Mouse (Mus musculus) midbrain, embryonic 13.5 days (tissue): ENCODE data around the gene Ltc4s. TPM values are rescaled to one million over a fixed set of nuclear protein-coding genes. Genes with fewer than 3 reads are reported as not detected.

Experiments
- ATAC-seq: fragments of 200-750 bp; cut with Nextera tagmentation; 2 replicates; pipeline ENCODE4 v1.8.0; 2017; ENCODE audit warnings: mild to moderate bottlenecking, moderate TSS enrichment, moderate library complexity
- H3K27ac ChIP-seq: fragments of 300-500 bp; sonication (generic); 2 replicates; pipeline ENCODE4 v1.5.1; 2015; ENCODE audit warnings: inconsistent platforms, mild to moderate bottlenecking, moderate library complexity
- H3K27me3 ChIP-seq: fragments of 300-500 bp; sonication (generic); 2 replicates; pipeline ENCODE4 v1.6.1; 2015; ENCODE audit warnings: mild to moderate bottlenecking, inconsistent platforms
- H3K36me3 ChIP-seq: fragments of 300-500 bp; sonication (generic); 2 replicates; pipeline ENCODE4 v1.6.1; 2015; ENCODE audit warnings: mild to moderate bottlenecking, inconsistent platforms
- H3K4me1 ChIP-seq: fragments of 300-500 bp; sonication (generic); replicated peaks from 2 replicates; pipeline ENCODE4 v1.6.1; 2015; ENCODE audit warnings: inconsistent platforms
- H3K4me2 ChIP-seq: fragments of 300-500 bp; sonication (generic); replicated peaks from 2 replicates; pipeline ENCODE4 v1.6.1; 2015; ENCODE audit warnings: moderate library complexity, mild to moderate bottlenecking, inconsistent platforms
- H3K4me3 ChIP-seq: fragments of 300-500 bp; sonication (generic); replicated peaks from 2 replicates; pipeline ENCODE4 v1.5.1; 2015; ENCODE audit warnings: mild to moderate bottlenecking, inconsistent platforms
- H3K9ac ChIP-seq: fragments of 300-500 bp; sonication (generic); replicated peaks from 2 replicates; pipeline ENCODE4 v1.6.1; 2015; ENCODE audit warnings: mild to moderate bottlenecking, inconsistent platforms
- H3K9me3 ChIP-seq: fragments of 300-500 bp; sonication (generic); 2 replicates; pipeline ENCODE4 v1.6.1; 2016; ENCODE audit warnings: mild to moderate bottlenecking, inconsistent platforms
- WGBS: fragments of 180-500 bp; shearing (Covaris S2); methylation state at CpG from one replicate; pipeline ENCODE4 v1.1.7; 2015; 5-methylcytosine and 5-hydroxymethylcytosine counted together
- polyA plus RNA-seq: library from polyadenylated mRNA; unstranded; fragments of >200 nt; fragmentation: Nextera tagmentation; extraction: Ambion mirVana; gene quantifications from 2 replicates; pipeline ENCODE4 v1.2.1, GENCODE M21; 2015

The Ltc4s gene
- polyA plus RNA-seq, 1 experiment from 2014 or later: 1.2 TPM

DNA sequence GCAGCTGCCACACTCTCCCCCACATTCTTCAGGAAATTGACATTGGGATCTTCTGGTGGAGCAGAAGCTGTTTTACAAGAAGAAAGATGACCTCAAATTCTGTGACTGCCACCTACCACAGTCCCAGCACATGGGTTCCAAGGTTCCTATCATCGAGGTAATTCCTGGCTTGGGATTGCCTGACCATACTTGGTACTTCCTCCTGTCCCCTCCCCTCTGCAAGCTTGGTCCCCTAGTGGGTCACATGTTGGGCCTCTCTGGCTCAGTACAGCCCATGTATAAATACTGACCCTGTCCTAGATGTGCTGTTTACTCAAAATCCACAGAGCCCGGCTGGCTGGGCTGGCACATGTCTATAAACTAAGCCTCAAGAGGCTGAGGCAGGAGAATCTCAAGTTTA, 32.4 kb downstream of the Ltc4s start:
- Histone ChIP-seq H3K9me3 (no peaks in the 10 kb centered on the region), H3K9ac (no peak overlapping the region), H3K4me3 (no peak overlapping the region), H3K4me1 (peaks cover 19% of the 10 kb centered on the region), H3K36me3 (peaks cover 70% of the 10 kb centered on the region), H3K4me2 (no peak overlapping the region), H3K27me3 (no peaks in the 10 kb centered on the region), H3K27ac (no peak overlapping the region)
- ATAC-seq: no peak
- 89% methylated on average over 2 of the region's 2 CpGs for WGBS

DNA sequence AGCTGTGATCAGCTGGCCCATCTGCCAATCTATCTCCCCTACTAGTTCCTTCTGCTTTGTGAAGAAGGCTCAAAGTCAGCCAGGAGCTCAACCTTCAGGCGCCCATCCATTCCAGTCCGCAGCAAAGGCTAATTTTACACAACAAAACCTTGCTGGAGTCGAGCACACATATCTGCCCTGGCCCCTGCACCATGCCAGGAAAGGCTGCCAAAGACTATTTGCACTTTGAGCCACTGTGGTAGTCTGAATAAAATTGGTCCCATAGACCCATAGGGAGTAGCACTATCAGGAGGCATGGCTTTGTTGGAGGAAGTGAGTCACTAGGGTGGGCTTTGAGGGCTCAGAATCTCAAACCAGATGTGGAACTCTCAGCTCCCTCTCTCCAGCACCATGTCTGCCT, 33.0 kb downstream of the Ltc4s start:
- no peaks in the 10 kb centered on the region for H3K27me3 ChIP-seq
- WGBS: 93% methylated on average over 3 of the region's 3 CpGs
- no peak overlapping the region for H3K4me3 ChIP-seq
- no peak overlapping the region for H3K27ac ChIP-seq
- no peaks in the 10 kb centered on the region for H3K9me3 ChIP-seq
- peaks cover 76% of the 10 kb centered on the region for H3K36me3 ChIP-seq
- H3K4me2 ChIP-seq: no peak overlapping the region
- no peak for ATAC-seq
- no peak overlapping the region for H3K9ac ChIP-seq
- H3K4me1 ChIP-seq: peaks cover 16% of the 10 kb centered on the region

DNA sequence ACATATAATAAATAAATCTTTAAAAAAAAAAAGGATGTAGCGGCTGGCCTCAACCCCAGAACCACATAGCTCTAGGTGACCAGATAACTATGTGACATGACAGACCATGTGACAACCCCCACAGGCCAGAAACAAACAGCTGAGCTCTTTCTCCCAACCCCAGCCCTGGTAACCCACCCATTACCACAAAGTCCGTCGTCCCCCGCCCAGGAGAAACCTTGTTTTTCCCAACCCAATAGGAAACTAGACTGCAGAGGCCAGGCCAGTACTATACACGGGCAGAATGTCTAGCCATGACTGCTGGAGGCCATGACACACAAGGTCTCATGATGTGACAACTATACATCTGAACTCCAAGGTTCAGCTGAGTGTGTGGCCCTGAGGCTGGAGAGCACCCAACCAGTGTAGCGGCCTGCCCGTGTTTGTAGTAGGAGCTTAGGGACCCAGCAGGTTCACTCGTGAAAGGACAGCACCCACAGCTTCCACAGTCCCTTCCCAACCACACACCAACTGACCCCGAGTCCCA, 35.1 kb downstream of the Ltc4s start:
- H3K4me1 ChIP-seq: peaks cover 6% of the 10 kb centered on the region
- H3K9me3 ChIP-seq: no peaks in the 10 kb centered on the region
- H3K4me3 ChIP-seq: no peak overlapping the region
- no peak overlapping the region for H3K27ac ChIP-seq
- ATAC-seq: no peak
- peaks cover 94% of the 10 kb centered on the region for H3K36me3 ChIP-seq
- 93% methylated on average over 9 of the region's 9 CpGs for WGBS
- no peak overlapping the region for H3K9ac ChIP-seq
- no peaks in the 10 kb centered on the region for H3K27me3 ChIP-seq
- no peak overlapping the region for H3K4me2 ChIP-seq

DNA sequence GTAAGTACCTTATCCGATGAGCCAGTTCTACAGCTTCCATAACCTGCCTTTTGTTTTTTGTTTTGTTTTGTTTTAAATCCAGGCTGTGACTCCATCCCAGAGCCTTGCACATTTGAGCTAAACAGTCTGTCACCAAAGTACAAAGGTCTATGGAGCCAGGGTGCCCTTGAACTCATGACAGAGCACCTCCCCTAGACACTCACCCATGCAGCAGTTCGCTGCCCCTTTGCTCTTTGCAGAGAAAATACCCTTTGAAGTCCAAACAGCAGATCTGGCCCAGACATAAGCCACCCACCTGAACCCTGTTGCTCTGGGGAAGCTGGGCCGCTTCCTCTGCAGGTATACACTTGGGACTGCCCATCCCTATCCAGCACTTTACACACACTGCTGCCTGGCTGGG, 36.8 kb downstream of the Ltc4s start:
- no peak for ATAC-seq

DNA sequence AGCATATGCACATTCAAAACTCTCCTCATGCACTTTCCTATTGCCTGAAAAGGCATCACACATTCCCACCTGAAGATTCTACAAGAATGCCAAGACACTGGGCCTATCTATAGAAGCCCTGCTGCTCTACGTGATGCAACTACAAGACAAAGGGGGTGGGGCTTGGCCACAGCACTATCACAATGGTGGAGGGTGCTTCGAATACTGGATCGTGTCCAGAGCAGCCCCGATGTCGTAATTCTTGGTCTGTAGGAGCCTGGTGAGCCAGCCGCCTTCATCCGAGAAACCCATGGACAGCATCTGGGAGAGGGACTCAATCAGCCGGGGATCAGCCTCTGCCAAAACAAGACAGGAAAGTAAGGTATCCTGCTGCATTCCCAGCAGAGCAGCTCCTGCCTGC, 37.8 kb downstream of the Ltc4s start:
- Histone ChIP-seq H3K9ac (no peak overlapping the region), H3K4me1 (no peaks in the 10 kb centered on the region), H3K4me3 (no peak overlapping the region), H3K36me3 (peaks cover 95% of the 10 kb centered on the region), H3K9me3 (no peaks in the 10 kb centered on the region), H3K27me3 (no peaks in the 10 kb centered on the region), H3K27ac (no peak overlapping the region), H3K4me2 (no peak overlapping the region)
- no peak for ATAC-seq
- 90% methylated on average over 8 of the region's 8 CpGs for WGBS

More for the DNA sequence above, 36.8 kb downstream of the Ltc4s start:
- peaks cover 97% of the 10 kb centered on the region for H3K36me3 ChIP-seq
- 95% methylated on average over 3 of the region's 3 CpGs for WGBS
- H3K4me3 ChIP-seq: no peak overlapping the region
- H3K4me1 ChIP-seq: no peaks in the 10 kb centered on the region
- no peak overlapping the region for H3K4me2 ChIP-seq
- H3K9me3 ChIP-seq: no peaks in the 10 kb centered on the region
- H3K9ac ChIP-seq: no peak overlapping the region
- H3K27ac ChIP-seq: no peak overlapping the region
- H3K27me3 ChIP-seq: no peaks in the 10 kb centered on the region

DNA sequence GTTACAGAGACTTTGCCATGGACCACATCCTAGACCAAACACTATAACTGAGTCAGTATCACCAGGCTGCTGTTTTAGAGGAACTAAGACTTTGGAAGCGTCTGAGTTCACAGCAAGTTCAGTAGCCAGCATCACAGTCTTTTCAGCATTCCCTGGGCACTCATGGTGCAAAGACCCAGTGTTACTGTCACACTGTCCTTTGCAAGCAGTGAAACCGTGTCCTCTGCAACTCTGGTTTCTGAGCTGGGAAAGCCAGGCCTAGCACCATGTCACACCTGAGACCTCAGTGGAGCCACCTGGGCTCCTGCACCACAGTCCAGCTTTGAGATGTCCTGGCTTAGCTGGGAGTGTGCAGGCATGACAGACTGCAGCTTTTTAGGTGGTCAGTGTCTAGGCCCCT, 39.5 kb downstream of the Ltc4s start:
- no peaks in the 10 kb centered on the region for H3K9me3 ChIP-seq
- H3K27ac ChIP-seq: no peak overlapping the region
- no peak overlapping the region for H3K9ac ChIP-seq
- H3K4me1 ChIP-seq: no peaks in the 10 kb centered on the region
- WGBS: 92% methylated on average over 2 of the region's 2 CpGs
- no peaks in the 10 kb centered on the region for H3K27me3 ChIP-seq
- no peak overlapping the region for H3K4me2 ChIP-seq
- ATAC-seq: no peak
- no peak overlapping the region for H3K4me3 ChIP-seq
- H3K36me3 ChIP-seq: peaks cover 92% of the 10 kb centered on the region

DNA sequence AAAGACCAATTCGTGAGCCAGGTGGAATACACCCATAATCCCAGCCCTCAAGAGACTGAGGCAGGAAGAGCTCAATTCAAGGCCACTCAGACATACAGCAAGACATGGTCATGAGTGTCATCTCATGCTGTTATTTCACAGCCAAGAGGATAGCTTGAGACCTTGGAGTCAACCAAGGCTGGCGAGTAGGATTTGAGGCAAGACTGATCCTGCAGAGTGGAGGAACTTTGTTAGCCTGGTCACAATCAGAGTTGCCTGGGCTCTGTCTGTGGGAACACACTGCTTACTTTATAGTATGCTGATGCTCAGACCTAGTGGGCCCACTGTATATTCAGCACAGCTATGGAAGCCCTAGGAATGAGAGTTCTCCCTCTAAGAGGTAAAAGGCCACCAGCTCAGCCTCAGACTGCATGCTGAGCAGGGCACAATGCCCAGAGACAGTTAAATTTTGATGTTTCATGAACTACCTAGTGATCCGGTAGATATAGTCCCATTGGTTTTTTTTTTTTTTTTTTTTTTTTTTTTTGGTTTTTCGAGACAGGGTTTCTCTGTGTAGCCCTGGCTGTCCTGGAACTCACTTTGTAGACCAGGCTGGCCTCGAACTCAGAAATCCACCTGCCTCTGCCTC, 40.1 kb downstream of the Ltc4s start:
- WGBS: 93% methylated on average over 4 of the region's 5 CpGs
- no peaks in the 10 kb centered on the region for H3K27me3 ChIP-seq
- peaks cover 93% of the 10 kb centered on the region for H3K36me3 ChIP-seq
- H3K9me3 ChIP-seq: no peaks in the 10 kb centered on the region
- no peak overlapping the region for H3K4me2 ChIP-seq
- H3K9ac ChIP-seq: no peak overlapping the region
- no peak overlapping the region for H3K4me3 ChIP-seq
- H3K4me1 ChIP-seq: no peaks in the 10 kb centered on the region
- H3K27ac ChIP-seq: no peak overlapping the region
- ATAC-seq: 0 out of 2 replicates have a peak, but pooled peaks have one; percentile 24

DNA sequence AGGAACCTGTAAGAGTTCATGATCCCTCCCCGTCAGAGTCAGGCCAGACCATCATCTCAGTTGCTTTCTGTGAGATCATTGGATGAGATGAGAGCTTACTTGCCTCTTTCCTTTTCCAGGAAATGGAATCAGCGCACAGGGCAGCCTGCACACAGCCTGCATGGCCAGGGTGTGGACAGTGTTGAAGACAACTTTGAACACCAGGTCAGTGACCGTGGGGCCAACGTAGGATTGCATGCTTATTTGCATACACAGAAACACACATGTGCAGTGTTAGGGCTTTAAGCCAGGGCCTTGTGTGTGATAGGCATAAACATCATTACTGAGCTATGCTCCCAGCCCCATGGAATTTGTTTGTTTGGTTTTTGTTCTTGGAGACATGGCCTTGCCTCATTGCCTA, 40.9 kb downstream of the Ltc4s start:
- 91% methylated on average over 4 of the region's 4 CpGs for WGBS
- Histone ChIP-seq H3K4me2 (no peak overlapping the region), H3K9me3 (no peaks in the 10 kb centered on the region), H3K4me3 (no peak overlapping the region), H3K27ac (no peak overlapping the region), H3K36me3 (peaks cover 84% of the 10 kb centered on the region), H3K9ac (no peak overlapping the region), H3K27me3 (no peaks in the 10 kb centered on the region), H3K4me1 (no peaks in the 10 kb centered on the region)
- ATAC-seq: no peak

DNA sequence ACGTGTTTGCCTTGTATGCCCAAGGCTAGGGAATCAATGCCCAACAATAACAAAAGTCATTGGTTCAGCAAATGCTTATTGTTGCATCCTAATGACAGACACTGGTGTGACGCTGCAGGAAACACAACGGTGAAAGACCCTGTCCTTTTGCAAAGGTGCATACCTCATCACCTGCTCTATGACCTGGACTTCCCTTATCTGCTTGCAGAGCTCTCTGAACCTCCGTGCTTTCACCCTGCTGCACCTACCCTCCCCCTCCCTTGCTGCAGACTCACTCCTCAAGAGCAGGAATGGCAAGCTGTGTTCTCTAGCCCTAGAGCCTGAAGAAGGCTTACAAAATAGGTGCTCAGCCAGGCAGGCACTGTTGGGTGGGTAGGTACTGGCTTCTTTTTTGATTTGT, 43.6 kb downstream of the Ltc4s start:
- peaks cover 61% of the 10 kb centered on the region for H3K36me3 ChIP-seq
- 85% methylated on average over 4 of the region's 4 CpGs for WGBS

DNA sequence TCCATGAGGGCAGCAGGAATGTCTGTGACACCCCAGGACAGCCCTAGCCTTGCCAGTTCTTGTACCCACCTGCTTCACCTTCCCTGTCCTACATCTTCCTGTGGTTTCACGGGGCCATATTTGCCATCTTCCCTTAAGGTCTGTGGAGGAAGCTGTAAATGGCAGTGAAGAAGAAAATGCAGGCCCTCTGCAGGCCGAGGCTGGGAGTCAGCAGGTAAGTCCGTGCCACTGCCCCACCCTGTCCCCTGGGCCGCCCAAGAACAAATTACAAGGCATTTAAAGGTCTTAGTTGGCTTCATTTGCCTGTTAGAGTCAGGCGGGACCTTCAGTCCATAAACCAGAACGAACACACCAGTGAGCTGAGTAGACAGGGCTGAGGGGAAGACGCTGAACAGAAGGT, 44.3 kb downstream of the Ltc4s start:
- Histone ChIP-seq H3K27ac (no peak overlapping the region), H3K9me3 (no peaks in the 10 kb centered on the region), H3K4me2 (no peak overlapping the region), H3K36me3 (peaks cover 54% of the 10 kb centered on the region), H3K9ac (no peak overlapping the region), H3K27me3 (no peaks in the 10 kb centered on the region), H3K4me1 (no peaks in the 10 kb centered on the region), H3K4me3 (no peak overlapping the region)
- ATAC-seq: no peak
- WGBS: 82% methylated on average over 7 of the region's 7 CpGs

More for the DNA sequence above, 43.6 kb downstream of the Ltc4s start:
- Histone ChIP-seq H3K9me3 (no peaks in the 10 kb centered on the region), H3K9ac (no peak overlapping the region), H3K27ac (no peak overlapping the region), H3K4me2 (no peak overlapping the region), H3K4me3 (no peak overlapping the region), H3K4me1 (no peaks in the 10 kb centered on the region), H3K27me3 (no peaks in the 10 kb centered on the region)
- ATAC-seq: no peak

DNA sequence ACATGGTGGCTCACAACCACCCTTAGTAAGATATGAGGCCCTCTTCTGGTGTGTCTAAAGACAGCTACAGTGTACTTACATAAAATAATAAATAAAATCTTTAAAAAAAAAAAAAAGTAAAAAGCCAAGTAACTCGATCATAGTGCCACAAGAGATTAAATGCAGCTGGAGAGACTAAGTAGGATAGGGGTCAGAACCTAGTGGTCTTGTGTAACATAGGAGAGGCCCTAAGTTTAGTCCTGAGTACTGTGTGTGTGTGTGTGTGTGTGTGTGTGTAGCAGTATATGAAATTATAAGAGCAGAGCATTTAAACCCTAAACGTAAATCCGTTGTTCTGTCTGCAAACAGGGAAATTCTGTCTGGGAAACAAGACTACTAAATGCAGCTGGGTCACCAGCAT, 46.1 kb downstream of the Ltc4s start:
- Histone ChIP-seq H3K27ac (no peak overlapping the region), H3K36me3 (peaks cover 47% of the 10 kb centered on the region), H3K4me1 (no peaks in the 10 kb centered on the region), H3K4me2 (no peak overlapping the region), H3K4me3 (no peak overlapping the region), H3K9ac (no peak overlapping the region), H3K9me3 (no peaks in the 10 kb centered on the region), H3K27me3 (no peaks in the 10 kb centered on the region)
- WGBS: 97% methylated on average over 3 of the region's 3 CpGs
- no peak for ATAC-seq

DNA sequence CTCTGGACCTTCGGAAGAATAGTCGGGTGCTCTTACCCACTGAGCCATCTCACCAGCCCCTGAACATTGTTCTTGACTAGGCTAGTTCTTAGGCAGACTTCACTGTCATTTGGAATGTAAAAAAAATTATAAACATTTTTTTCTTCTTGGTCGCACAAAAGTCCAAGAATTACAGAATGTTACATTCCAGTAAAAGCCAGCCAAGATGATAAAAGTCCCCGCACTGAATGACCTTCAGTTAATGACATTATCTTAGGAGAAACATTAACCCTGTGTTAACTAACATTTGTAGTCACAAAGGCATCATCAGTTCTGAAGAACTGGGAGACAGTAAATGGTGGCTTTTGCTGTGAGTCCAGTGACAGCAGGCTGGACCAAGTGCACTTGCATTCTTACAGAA, 48.1 kb downstream of the Ltc4s start:
- Histone ChIP-seq H3K36me3 (peaks cover 39% of the 10 kb centered on the region), H3K9ac (no peak overlapping the region), H3K9me3 (no peaks in the 10 kb centered on the region), H3K4me3 (no peak overlapping the region), H3K4me2 (no peak overlapping the region), H3K4me1 (no peaks in the 10 kb centered on the region), H3K27ac (no peak overlapping the region), H3K27me3 (no peaks in the 10 kb centered on the region)
- WGBS: 94% methylated on average over 4 of the region's 4 CpGs
- no peak for ATAC-seq

DNA sequence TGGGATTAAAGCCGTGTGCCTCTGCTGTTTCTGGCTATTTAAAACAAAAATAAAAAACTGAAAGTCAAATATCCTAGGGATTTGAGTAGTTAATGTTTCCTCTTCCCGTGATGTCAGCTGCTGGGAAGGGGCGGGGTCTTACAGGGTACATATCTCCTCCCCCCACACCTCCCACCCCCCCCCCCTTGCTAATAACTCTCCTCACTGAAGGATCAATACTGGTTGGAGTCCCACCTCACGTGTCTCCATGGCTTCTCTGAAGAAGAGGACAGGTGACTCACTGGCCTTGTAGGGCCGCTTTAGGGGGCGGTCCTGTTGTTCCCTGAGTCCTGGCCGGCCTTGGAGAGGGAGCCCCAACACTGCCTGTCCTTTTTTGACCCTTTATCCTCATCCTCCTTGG, 49.7 kb downstream of the Ltc4s start:
- no peak overlapping the region for H3K9ac ChIP-seq
- H3K4me2 ChIP-seq: no peak overlapping the region
- no peak for ATAC-seq
- no peaks in the 10 kb centered on the region for H3K27me3 ChIP-seq
- no peak overlapping the region for H3K4me3 ChIP-seq
- peaks cover 33% of the 10 kb centered on the region for H3K36me3 ChIP-seq
- no peaks in the 10 kb centered on the region for H3K9me3 ChIP-seq
- 82% methylated on average over 7 of the region's 7 CpGs for WGBS
- no peak overlapping the region for H3K27ac ChIP-seq
- no peaks in the 10 kb centered on the region for H3K4me1 ChIP-seq
